Mouse (Mus musculus) embryo, embryonic 11.5 days (tissue): Measurements from ENCODE around the gene Wif1.
A peak's percentile ranks its signal among the peaks of the same experiment; 100 is the strongest.

Experiments
- DNase-seq: peaks from one replicate; pipeline ENCODE4 v3.0.0-alpha.2; 2012; ENCODE audit warnings: low read depth, low spot score

The Wif1 gene

GRCm38 (mm10) chr10:121068003-121068402, 34.2 kb downstream of the Wif1 start:
- no peak for DNase-seq

GRCm38 (mm10) chr10:121070742-121071141, 37.0 kb downstream of the Wif1 start:
- DNase-seq = no peak

GRCm38 (mm10) chr10:121080500-121080899, 46.7 kb downstream of the Wif1 start:
- no peak for DNase-seq

GRCm38 (mm10) chr10:121082881-121083280, 49.1 kb downstream of the Wif1 start:
- no peak for DNase-seq

- no peak for DNase-seq
These were observed 49.8 kb downstream of the Wif1 start for GRCm38 (mm10) chr10:121083512-121083911.

GRCm38 (mm10) chr10:121088679-121089078, 54.9 kb downstream of the Wif1 start:
- no peak for DNase-seq

- no peak for DNase-seq
These were observed 55.6 kb downstream of the Wif1 start for GRCm38 (mm10) chr10:121089312-121089711.

- no peak for DNase-seq
These were observed 56.2 kb downstream of the Wif1 start for GRCm38 (mm10) chr10:121090006-121090405.

GRCm38 (mm10) chr10:121095948-121096347, 62.2 kb downstream of the Wif1 start:
- DNase-seq = no peak

GRCm38 (mm10) chr10:121098263-121098662, 64.5 kb downstream of the Wif1 start:
- DNase-seq = no peak

GRCm38 (mm10) chr10:121099658-121100057, 65.9 kb downstream of the Wif1 start:
- peak; percentile 34 for DNase-seq

GRCm38 (mm10) chr10:121116115-121116514, 82.4 kb downstream of the Wif1 start:
- no peak for DNase-seq

GRCm38 (mm10) chr10:121116636-121117035, 82.9 kb downstream of the Wif1 start:
- no peak for DNase-seq

- DNase-seq = no peak
These were observed 87.0 kb downstream of the Wif1 start for GRCm38 (mm10) chr10:121120751-121121150.

- DNase-seq = no peak
These were observed 90.7 kb downstream of the Wif1 start for GRCm38 (mm10) chr10:121124481-121124880.

GRCm38 (mm10) chr10:121129000-121129925, 95.5 kb downstream of the Wif1 start:
- DNase-seq = no peak
